Mouse (Mus musculus): ENCODE measurements around the gene Frmd4a. TPM values are rescaled to one million over a fixed set of nuclear protein-coding genes. Genes with fewer than 3 reads are reported as not detected.

The Frmd4a gene
- polyA plus RNA-seq, 1 experiment from 2014 or later = 19.3 TPM

- H3K36me3 ChIP-seq (ENCODE audit: control insufficient read depth, insufficient read depth) = no peaks in the 10 kb centered on the region
- WGBS = 60% methylated on average over 3 of the region's 3 CpGs
- no peak overlapping the region for H3K27ac ChIP-seq (ENCODE audit: low read length)
- H3K27me3 ChIP-seq (ENCODE audit: control insufficient read depth, insufficient read depth, low read length) = no peaks in the 10 kb centered on the region
- no peak for ATAC-seq (replicated peaks; ENCODE audit: extremely low read depth, insufficient read depth, low FRiP score)
- H3K4me3 ChIP-seq (ENCODE audit: low read length) = no peak overlapping the region
- no peak overlapping the region for H3K9ac ChIP-seq (ENCODE audit: low read length)
- no peak overlapping the region for H3K4me2 ChIP-seq (ENCODE audit: low read depth, low read length)
- no peaks in the 10 kb centered on the region for H3K9me3 ChIP-seq (replicated peaks; ENCODE audit: control insufficient read depth, low read length)
- no peaks in the 10 kb centered on the region for H3K4me1 ChIP-seq (ENCODE audit: control insufficient read depth, insufficient read depth, low read length)
Measured at GRCm38 (mm10) chr2:4042009-4042408, 24.5 kb downstream of the Frmd4a start.

GRCm38 (mm10) chr2:4055481-4055880, 38.0 kb downstream of the Frmd4a start:
- no peak for ATAC-seq (replicated peaks; ENCODE audit: extremely low read depth, insufficient read depth, low FRiP score)
- 61% methylated on average over 2 of the region's 2 CpGs for WGBS
- Histone ChIP-seq H3K4me1 (ENCODE audit: control insufficient read depth, insufficient read depth, low read length) (no peaks in the 10 kb centered on the region), H3K9ac (ENCODE audit: low read length) (no peak overlapping the region), H3K27ac (ENCODE audit: low read length) (no peak overlapping the region), H3K4me3 (ENCODE audit: low read length) (no peak overlapping the region), H3K36me3 (ENCODE audit: control insufficient read depth, insufficient read depth) (no peaks in the 10 kb centered on the region), H3K4me2 (ENCODE audit: low read depth, low read length) (no peak overlapping the region), H3K9me3 (replicated peaks; ENCODE audit: control insufficient read depth, low read length) (no peaks in the 10 kb centered on the region), H3K27me3 (ENCODE audit: control insufficient read depth, insufficient read depth, low read length) (no peaks in the 10 kb centered on the region)

- H3K27ac ChIP-seq (ENCODE audit: low read length) = no peak overlapping the region
- no peak overlapping the region for H3K4me2 ChIP-seq (ENCODE audit: low read depth, low read length)
- H3K9me3 ChIP-seq (replicated peaks; ENCODE audit: control insufficient read depth, low read length) = no peaks in the 10 kb centered on the region
- WGBS = 53% methylated on average over 2 of the region's 2 CpGs
- ATAC-seq (replicated peaks; ENCODE audit: extremely low read depth, insufficient read depth, low FRiP score) = no peak
- no peaks in the 10 kb centered on the region for H3K36me3 ChIP-seq (ENCODE audit: control insufficient read depth, insufficient read depth)
- H3K9ac ChIP-seq (ENCODE audit: low read length) = no peak overlapping the region
- H3K27me3 ChIP-seq (ENCODE audit: control insufficient read depth, insufficient read depth, low read length) = no peaks in the 10 kb centered on the region
- no peak overlapping the region for H3K4me3 ChIP-seq (ENCODE audit: low read length)
- H3K4me1 ChIP-seq (ENCODE audit: control insufficient read depth, insufficient read depth, low read length) = no peaks in the 10 kb centered on the region
Measured at GRCm38 (mm10) chr2:4060675-4061074, 43.2 kb downstream of the Frmd4a start.

- H3K9ac ChIP-seq (ENCODE audit: low read length) = no peak overlapping the region
- H3K4me1 ChIP-seq (ENCODE audit: control insufficient read depth, insufficient read depth, low read length) = no peaks in the 10 kb centered on the region
- no peak for ATAC-seq (replicated peaks; ENCODE audit: extremely low read depth, insufficient read depth, low FRiP score)
- H3K4me2 ChIP-seq (ENCODE audit: low read depth, low read length) = no peak overlapping the region
- H3K36me3 ChIP-seq (ENCODE audit: control insufficient read depth, insufficient read depth) = no peaks in the 10 kb centered on the region
- H3K9me3 ChIP-seq (replicated peaks; ENCODE audit: control insufficient read depth, low read length) = no peaks in the 10 kb centered on the region
- no peak overlapping the region for H3K27ac ChIP-seq (ENCODE audit: low read length)
- H3K27me3 ChIP-seq (ENCODE audit: control insufficient read depth, insufficient read depth, low read length) = no peaks in the 10 kb centered on the region; the same call in 1 of the 2 replicates
- H3K4me3 ChIP-seq (ENCODE audit: low read length) = no peak overlapping the region
- 74% methylated on average over 7 of the region's 7 CpGs for WGBS
Measured at GRCm38 (mm10) chr2:4071831-4072230, 54.3 kb downstream of the Frmd4a start.

GRCm38 (mm10) chr2:4083877-4084276, 66.4 kb downstream of the Frmd4a start:
- Histone ChIP-seq H3K36me3 (ENCODE audit: control insufficient read depth, insufficient read depth) (no peaks in the 10 kb centered on the region), H3K4me1 (ENCODE audit: control insufficient read depth, insufficient read depth, low read length) (no peaks in the 10 kb centered on the region), H3K4me2 (ENCODE audit: low read depth, low read length) (no peak overlapping the region), H3K4me3 (ENCODE audit: low read length) (no peak overlapping the region), H3K9me3 (replicated peaks; ENCODE audit: control insufficient read depth, low read length) (no peaks in the 10 kb centered on the region), H3K27me3 (ENCODE audit: control insufficient read depth, insufficient read depth, low read length) (no peaks in the 10 kb centered on the region), H3K9ac (ENCODE audit: low read length) (no peak overlapping the region), H3K27ac (ENCODE audit: low read length) (no peak overlapping the region)
- 70% methylated on average over 6 of the region's 6 CpGs for WGBS
- no peak for ATAC-seq (replicated peaks; ENCODE audit: extremely low read depth, insufficient read depth, low FRiP score)

- no peak overlapping the region for H3K9ac ChIP-seq (ENCODE audit: low read length)
- no peak overlapping the region for H3K27ac ChIP-seq (ENCODE audit: low read length)
- no peaks in the 10 kb centered on the region for H3K9me3 ChIP-seq (replicated peaks; ENCODE audit: control insufficient read depth, low read length)
- H3K4me3 ChIP-seq (ENCODE audit: low read length) = no peak overlapping the region
- no peak overlapping the region for H3K4me2 ChIP-seq (ENCODE audit: low read depth, low read length)
- no peak for ATAC-seq (replicated peaks; ENCODE audit: extremely low read depth, insufficient read depth, low FRiP score)
- 78% methylated on average over 1 of the region's 1 CpGs for WGBS
- no peaks in the 10 kb centered on the region; the same call in 1 of the 2 replicates for H3K4me1 ChIP-seq (ENCODE audit: control insufficient read depth, insufficient read depth, low read length)
- H3K36me3 ChIP-seq (ENCODE audit: control insufficient read depth, insufficient read depth) = no peaks in the 10 kb centered on the region
- no peaks in the 10 kb centered on the region for H3K27me3 ChIP-seq (ENCODE audit: control insufficient read depth, insufficient read depth, low read length)
Measured at GRCm38 (mm10) chr2:4097601-4098000, 80.1 kb downstream of the Frmd4a start.

- Histone ChIP-seq H3K9me3 (replicated peaks; ENCODE audit: control insufficient read depth, low read length) (no peaks in the 10 kb centered on the region), H3K27me3 (ENCODE audit: control insufficient read depth, insufficient read depth, low read length) (no peaks in the 10 kb centered on the region), H3K36me3 (ENCODE audit: control insufficient read depth, insufficient read depth) (no peaks in the 10 kb centered on the region), H3K27ac (ENCODE audit: low read length) (no peak overlapping the region), H3K4me2 (ENCODE audit: low read depth, low read length) (no peak overlapping the region), H3K4me1 (ENCODE audit: control insufficient read depth, insufficient read depth, low read length) (no peaks in the 10 kb centered on the region; the same call in 1 of the 2 replicates), H3K4me3 (ENCODE audit: low read length) (no peak overlapping the region), H3K9ac (ENCODE audit: low read length) (no peak overlapping the region)
- WGBS = 68% methylated on average over 8 of the region's 8 CpGs
- no peak for ATAC-seq (replicated peaks; ENCODE audit: extremely low read depth, insufficient read depth, low FRiP score)
Measured at GRCm38 (mm10) chr2:4098948-4099776, 81.6 kb downstream of the Frmd4a start.

GRCm38 (mm10) chr2:4099777-4100104, 82.2 kb downstream of the Frmd4a start:
- Histone ChIP-seq H3K9ac (ENCODE audit: low read length) (no peak overlapping the region), H3K4me3 (ENCODE audit: low read length) (no peak overlapping the region), H3K27ac (ENCODE audit: low read length) (no peak overlapping the region), H3K9me3 (replicated peaks; ENCODE audit: control insufficient read depth, low read length) (no peaks in the 10 kb centered on the region), H3K4me2 (ENCODE audit: low read depth, low read length) (no peak overlapping the region), H3K36me3 (ENCODE audit: control insufficient read depth, insufficient read depth) (no peaks in the 10 kb centered on the region), H3K4me1 (ENCODE audit: control insufficient read depth, insufficient read depth, low read length) (no peaks in the 10 kb centered on the region; the same call in 1 of the 2 replicates), H3K27me3 (ENCODE audit: control insufficient read depth, insufficient read depth, low read length) (no peaks in the 10 kb centered on the region)
- no peak for ATAC-seq (replicated peaks; ENCODE audit: extremely low read depth, insufficient read depth, low FRiP score)

- H3K36me3 ChIP-seq (ENCODE audit: control insufficient read depth, insufficient read depth) = no peaks in the 10 kb centered on the region
- H3K27me3 ChIP-seq (ENCODE audit: control insufficient read depth, insufficient read depth, low read length) = no peaks in the 10 kb centered on the region
- no peak overlapping the region for H3K4me2 ChIP-seq (ENCODE audit: low read depth, low read length)
- no peak overlapping the region for H3K9ac ChIP-seq (ENCODE audit: low read length)
- WGBS = 55% methylated on average over 2 of the region's 2 CpGs
- H3K27ac ChIP-seq (ENCODE audit: low read length) = no peak overlapping the region
- H3K4me1 ChIP-seq (ENCODE audit: control insufficient read depth, insufficient read depth, low read length) = no peaks in the 10 kb centered on the region; the same call in 1 of the 2 replicates
- no peak overlapping the region for H3K4me3 ChIP-seq (ENCODE audit: low read length)
- H3K9me3 ChIP-seq (replicated peaks; ENCODE audit: control insufficient read depth, low read length) = no peaks in the 10 kb centered on the region
- no peak; the same call in 1 of the 2 replicates for ATAC-seq (replicated peaks; ENCODE audit: extremely low read depth, insufficient read depth, low FRiP score)
Measured at GRCm38 (mm10) chr2:4101370-4101769, 83.9 kb downstream of the Frmd4a start.

All from heart, embryonic 16.5 days (tissue).